Mouse (Mus musculus): ENCODE data around the gene Atp5g3. TPM values are rescaled to one million over a fixed set of nuclear protein-coding genes. Genes with fewer than 3 reads are reported as not detected.
"Not testable (repeated sequence)": the region's sequence is repeated elsewhere in the genome, so short reads cannot be mapped to it uniquely, and the experiment has no call there.

Gene Atp5g3
- polyA plus RNA-seq, 1 experiment = 388 TPM

- Histone ChIP-seq H3K27ac (ENCODE audit: insufficient read depth, low read length) (no peak overlapping the region), H3K4me1 (ENCODE audit: control insufficient read depth, insufficient read depth, low read length) (no peaks in the 10 kb centered on the region), H3K4me3 (ENCODE audit: insufficient read depth, low read length) (no peak overlapping the region)
- TF ChIP-seq POLR2A (IDR thresholded peaks at IDR 0.05; ENCODE audit: low read depth, low read length) (no peak), CTCF (IDR thresholded peaks at IDR 0.05; ENCODE audit: borderline replicate concordance, insufficient read depth, low read length) (no peak)
These were observed 21.7 kb upstream of the Atp5g3 start for GRCm38 (mm10) chr2:73932676-73933313.

DNA sequence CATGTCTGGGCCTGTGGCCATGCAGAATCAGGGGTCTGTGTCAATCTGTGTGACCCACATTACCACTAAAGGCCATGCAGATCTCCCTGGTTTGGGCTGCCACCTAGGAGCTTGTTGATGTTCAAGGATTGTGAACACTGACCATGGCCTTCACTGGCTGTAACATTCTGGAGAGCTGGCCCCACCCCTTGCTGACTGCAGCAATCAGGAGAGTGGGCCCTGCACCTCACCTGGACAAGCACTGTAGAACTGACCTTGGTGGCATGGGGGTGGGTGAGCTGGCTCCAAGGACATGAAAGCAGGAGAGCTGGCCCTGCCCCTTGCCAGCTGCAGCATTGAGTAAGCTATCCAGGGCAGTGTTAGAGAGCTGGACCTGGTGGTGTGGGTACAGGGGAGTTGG, 16.6 kb upstream of the Atp5g3 start:
- Histone ChIP-seq H3K4me1 (ENCODE audit: control insufficient read depth, insufficient read depth, low read length) (no peaks in the 10 kb centered on the region), H3K4me3 (ENCODE audit: insufficient read depth, low read length) (no peak overlapping the region), H3K27ac (ENCODE audit: insufficient read depth, low read length) (no peak overlapping the region)
- TF ChIP-seq CTCF (IDR thresholded peaks at IDR 0.05; ENCODE audit: borderline replicate concordance, insufficient read depth, low read length) (no peak), POLR2A (IDR thresholded peaks at IDR 0.05; ENCODE audit: low read depth, low read length) (no peak)

- H3K4me1 ChIP-seq (ENCODE audit: control insufficient read depth, insufficient read depth, low read length) = no peaks in the 10 kb centered on the region
- TF ChIP-seq CTCF (IDR thresholded peaks at IDR 0.05; ENCODE audit: borderline replicate concordance, insufficient read depth, low read length) (no peak), POLR2A (IDR thresholded peaks at IDR 0.05; ENCODE audit: low read depth, low read length) (no peak)
- no peak overlapping the region for H3K4me3 ChIP-seq (ENCODE audit: insufficient read depth, low read length)
These were observed 14.4 kb upstream of the Atp5g3 start for GRCm38 (mm10) chr2:73925539-73925938.

DNA sequence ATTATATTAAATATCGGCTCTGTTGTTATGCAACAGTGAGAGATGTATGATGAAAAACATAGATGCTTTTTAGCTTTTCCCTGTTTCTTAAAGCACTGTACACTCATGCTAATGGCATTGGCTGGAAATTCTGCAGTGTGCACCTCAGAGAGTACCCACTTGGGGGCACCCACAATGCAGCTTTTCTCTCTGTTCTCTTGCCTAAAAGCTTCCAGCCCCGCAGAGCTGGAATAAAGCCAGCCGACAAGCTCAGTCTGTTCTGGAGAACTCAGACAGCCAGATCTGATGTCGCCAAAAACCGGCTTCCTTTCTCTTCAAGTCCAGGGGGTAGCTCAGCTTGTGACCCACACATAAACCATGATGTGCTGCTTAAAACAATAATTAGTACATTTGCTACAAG, 14.0 kb upstream of the Atp5g3 start:
- Histone ChIP-seq H3K4me3 (ENCODE audit: insufficient read depth, low read length) (no peak overlapping the region), H3K27ac (ENCODE audit: insufficient read depth, low read length) (no peak overlapping the region), H3K4me1 (ENCODE audit: control insufficient read depth, insufficient read depth, low read length) (no peaks in the 10 kb centered on the region)
- TF ChIP-seq POLR2A (IDR thresholded peaks at IDR 0.05; ENCODE audit: low read depth, low read length) (no peak), CTCF (IDR thresholded peaks at IDR 0.05; ENCODE audit: borderline replicate concordance, insufficient read depth, low read length) (no peak)

More at GRCm38 (mm10) chr2:73925539-73925938, 14.4 kb upstream of the Atp5g3 start:
- no peak overlapping the region for H3K27ac ChIP-seq (ENCODE audit: insufficient read depth, low read length)

GRCm38 (mm10) chr2:73919642-73920041, 8.5 kb upstream of the Atp5g3 start:
- no peak overlapping the region for H3K27ac ChIP-seq (ENCODE audit: insufficient read depth, low read length)
- H3K4me1 ChIP-seq (ENCODE audit: control insufficient read depth, insufficient read depth, low read length) = no peaks in the 10 kb centered on the region
- no peak for TF ChIP-seq POLR2A (IDR thresholded peaks at IDR 0.05; ENCODE audit: low read depth, low read length)
- no peak for TF ChIP-seq CTCF (IDR thresholded peaks at IDR 0.05; ENCODE audit: borderline replicate concordance, insufficient read depth, low read length)
- H3K4me3 ChIP-seq (ENCODE audit: insufficient read depth, low read length) = no peak overlapping the region

- TF ChIP-seq POLR2A (IDR thresholded peaks at IDR 0.05; ENCODE audit: low read depth, low read length) (no peak), CTCF (IDR thresholded peaks at IDR 0.05; ENCODE audit: borderline replicate concordance, insufficient read depth, low read length) (no peak)
- Histone ChIP-seq H3K27ac (ENCODE audit: insufficient read depth, low read length) (no peak overlapping the region), H3K4me1 (ENCODE audit: control insufficient read depth, insufficient read depth, low read length) (no peaks in the 10 kb centered on the region), H3K4me3 (ENCODE audit: insufficient read depth, low read length) (no peak overlapping the region)
These were observed 1.1 kb upstream of the Atp5g3 start for GRCm38 (mm10) chr2:73912264-73912663.

DNA sequence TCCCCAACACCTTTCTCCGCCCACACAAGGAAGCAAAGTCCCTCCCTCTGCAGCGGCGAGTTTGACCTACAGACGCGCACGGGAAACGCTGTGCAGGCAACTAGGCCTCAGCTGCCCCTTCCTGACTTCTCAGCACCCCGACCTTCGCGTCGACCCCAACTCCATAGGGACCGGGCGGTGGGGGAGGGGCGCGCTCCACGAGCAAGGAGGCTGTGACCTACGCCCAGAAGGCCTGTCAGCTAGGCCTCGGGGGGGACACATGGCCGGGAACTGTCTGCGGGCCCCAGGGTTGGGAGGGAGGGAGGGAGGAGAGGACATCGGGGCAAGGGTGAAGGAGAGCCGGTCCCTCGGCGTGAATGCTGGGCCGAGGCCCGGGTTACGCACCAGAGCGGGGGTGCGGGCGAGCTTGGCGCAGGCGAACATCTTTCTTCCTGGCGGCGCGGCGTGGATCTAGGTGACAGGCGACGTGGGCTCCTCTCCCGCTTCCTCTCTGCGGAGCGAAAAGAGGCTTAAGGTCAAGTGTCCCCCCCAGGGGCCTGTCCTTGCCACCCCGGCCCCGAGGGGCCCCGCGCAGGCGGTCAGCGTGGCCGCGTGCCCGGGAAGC, 453 bp downstream of the Atp5g3 start:
- Histone ChIP-seq H3K4me3 (ENCODE audit: insufficient read depth, low read length) (peak overlapping the region; percentile 93), H3K27ac (ENCODE audit: insufficient read depth, low read length) (peak overlapping the region; percentile 21; the same call in 1 of the 2 replicates), H3K4me1 (ENCODE audit: control insufficient read depth, insufficient read depth, low read length) (no peaks in the 10 kb centered on the region)
- TF ChIP-seq CTCF (IDR thresholded peaks at IDR 0.05; ENCODE audit: borderline replicate concordance, insufficient read depth, low read length) (no peak), POLR2A (IDR thresholded peaks at IDR 0.05; ENCODE audit: low read depth, low read length) (peak; percentile 63)

- Histone ChIP-seq H3K4me3 (ENCODE audit: insufficient read depth, low read length) (no peak overlapping the region), H3K4me1 (ENCODE audit: control insufficient read depth, insufficient read depth, low read length) (no peaks in the 10 kb centered on the region), H3K27ac (ENCODE audit: insufficient read depth, low read length) (no peak overlapping the region)
- TF ChIP-seq POLR2A (IDR thresholded peaks at IDR 0.05; ENCODE audit: low read depth, low read length) (no peak), CTCF (IDR thresholded peaks at IDR 0.05; ENCODE audit: borderline replicate concordance, insufficient read depth, low read length) (no peak)
These were observed 2.0 kb downstream of the Atp5g3 start for GRCm38 (mm10) chr2:73909116-73909515.

DNA sequence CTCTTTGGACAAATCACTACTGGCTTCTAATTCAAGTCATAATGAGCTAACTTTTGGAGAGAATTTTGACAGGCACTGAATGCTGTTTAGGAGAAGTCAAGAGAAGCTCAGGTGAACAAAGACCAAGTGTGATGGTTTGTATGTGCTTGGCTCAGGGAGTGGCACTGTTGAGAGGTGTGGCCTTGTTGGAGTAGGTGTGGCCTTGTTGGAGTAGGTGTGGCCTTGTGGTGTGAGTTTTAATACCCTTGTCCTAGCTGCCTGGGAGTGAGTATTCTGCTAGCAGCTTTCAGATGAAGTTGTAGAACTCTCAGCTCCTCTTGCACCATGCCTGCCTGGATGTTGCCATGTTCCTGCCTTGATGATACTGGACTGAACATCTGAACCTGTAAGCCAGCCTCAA, 6.4 kb downstream of the Atp5g3 start:
- not testable (repeated sequence) for H3K27ac ChIP-seq (ENCODE audit: insufficient read depth, low read length); H3K4me3 ChIP-seq (ENCODE audit: insufficient read depth, low read length); H3K4me1 ChIP-seq (ENCODE audit: control insufficient read depth, insufficient read depth, low read length)

DNA sequence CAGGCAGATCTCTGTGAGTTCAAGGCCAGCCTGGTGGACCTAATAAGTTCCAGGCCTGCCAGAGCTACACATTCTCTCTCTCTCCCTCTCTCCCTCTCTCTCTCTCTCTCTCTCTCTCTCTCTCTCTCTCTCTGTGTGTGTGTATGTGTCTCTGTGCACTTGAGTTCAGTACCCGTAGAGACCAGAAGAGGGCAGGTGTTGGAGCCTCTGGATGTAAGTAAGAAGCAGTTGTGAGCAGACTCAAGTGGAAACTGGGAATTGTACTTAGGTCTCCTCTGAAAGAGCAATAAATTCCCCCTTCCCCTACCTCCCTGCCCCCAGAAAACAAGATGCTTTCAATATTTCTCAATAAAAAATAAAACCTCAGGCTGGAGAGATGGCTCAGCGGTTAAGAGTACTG, 7.6 kb downstream of the Atp5g3 start:
- Histone ChIP-seq H3K4me1 (ENCODE audit: control insufficient read depth, insufficient read depth, low read length) (no peaks in the 10 kb centered on the region), H3K27ac (ENCODE audit: insufficient read depth, low read length) (no peak overlapping the region), H3K4me3 (ENCODE audit: insufficient read depth, low read length) (no peak overlapping the region)
- TF ChIP-seq POLR2A (IDR thresholded peaks at IDR 0.05; ENCODE audit: low read depth, low read length) (no peak), CTCF (IDR thresholded peaks at IDR 0.05; ENCODE audit: borderline replicate concordance, insufficient read depth, low read length) (no peak)

DNA sequence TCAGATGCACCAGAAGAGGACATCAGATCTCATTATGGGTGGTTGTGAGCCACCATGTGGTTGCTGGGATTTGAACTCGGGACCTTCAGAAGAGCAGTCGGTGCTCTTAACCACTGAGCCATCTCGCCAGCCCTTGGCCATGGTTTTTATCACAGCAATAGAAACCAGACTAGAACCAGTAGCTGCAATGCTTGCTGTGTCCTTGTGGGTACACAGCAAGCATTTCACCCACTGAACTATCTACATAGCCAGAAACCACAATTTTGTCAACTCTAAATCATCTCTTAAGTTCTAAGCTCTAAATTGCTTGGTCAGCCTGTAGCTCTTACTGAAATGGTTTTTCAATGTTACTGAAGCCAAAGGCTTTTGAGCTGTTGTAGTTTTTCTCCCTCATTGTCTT, 8.8 kb downstream of the Atp5g3 start:
- not testable (repeated sequence) for H3K4me3 ChIP-seq (ENCODE audit: insufficient read depth, low read length); H3K27ac ChIP-seq (ENCODE audit: insufficient read depth, low read length); H3K4me1 ChIP-seq (ENCODE audit: control insufficient read depth, insufficient read depth, low read length)

All from embryonic fibroblast, embryonic 13.5 days (primary cell).